Mouse (Mus musculus) kidney, postnatal 0 days (tissue): ENCODE results near the gene Zic1. TPM values are rescaled to one million over a fixed set of nuclear protein-coding genes. Genes with fewer than 3 reads are reported as not detected.

Experiments
- ATAC-seq: fragments of 200-750 bp; cut with Nextera tagmentation; replicated peaks from 2 replicates; pipeline ENCODE4 v1.8.0; 2017; ENCODE audit warnings: low read depth, moderate number of reproducible peaks, moderate TSS enrichment, moderate library complexity; ENCODE audit not compliant: low FRiP score
- DNase-seq: peaks from one replicate; pipeline ENCODE4 v3.0.0-alpha.2; 2016; ENCODE audit warnings: low spot score
- H3K27ac ChIP-seq: fragments of 300-500 bp; sonication (generic); 2 replicates; pipeline ENCODE4 v1.5.1; 2014; ENCODE audit warnings: mild to moderate bottlenecking
- H3K27me3 ChIP-seq: fragments of 300-500 bp; sonication (generic); 2 replicates; pipeline ENCODE4 v1.6.1; 2014; ENCODE audit warnings: low read length, mixed read lengths; ENCODE audit not compliant: insufficient read depth
- H3K36me3 ChIP-seq: fragments of 300-500 bp; sonication (generic); 2 replicates; pipeline ENCODE4 v1.6.1; 2014; ENCODE audit warnings: low read length, mixed read lengths; ENCODE audit not compliant: insufficient read depth
- H3K4me1 ChIP-seq: fragments of 300-500 bp; sonication (generic); replicated peaks from 2 replicates; pipeline ENCODE4 v1.6.1; 2014; ENCODE audit warnings: antibody characterized with exemption, low read length, mixed read lengths; ENCODE audit not compliant: insufficient read depth
- H3K4me2 ChIP-seq: fragments of 300-500 bp; sonication (generic); 2 replicates; pipeline ENCODE4 v1.6.1; 2014; ENCODE audit warnings: mild to moderate bottlenecking, low read length, moderate library complexity, mixed read lengths
- H3K4me3 ChIP-seq: fragments of 300-500 bp; sonication (generic); replicated peaks from 2 replicates; pipeline ENCODE4 v1.5.1; 2014; ENCODE audit warnings: low read depth, low read length
- H3K9ac ChIP-seq: fragments of 300-500 bp; sonication (generic); 2 replicates; pipeline ENCODE4 v1.6.1; 2014; ENCODE audit warnings: low read depth, low read length
- H3K9me3 ChIP-seq: fragments of 300-500 bp; sonication (generic); replicated peaks from 2 replicates; pipeline ENCODE4 v1.6.1; 2016; ENCODE audit warnings: low read length, inconsistent platforms, mixed read lengths
- CTCF ChIP-seq: IDR thresholded peaks from 2 replicates; pipeline ENCODE4 v1.5.1; 2016; ENCODE audit warnings: antibody characterized with exemption, low read depth, mild to moderate bottlenecking, moderate library complexity
- WGBS: fragments of 180-500 bp; shearing (Covaris S2); extraction: QIAGEN DNeasy Blood & Tissue Kit; methylation state at CpG from one replicate; pipeline ENCODE4 v1.1.7; 2014; 5-methylcytosine and 5-hydroxymethylcytosine counted together
- polyA plus RNA-seq: library from polyadenylated mRNA; unstranded; fragments of >200 nt; fragmentation: Nextera tagmentation; extraction: Ambion mirVana; gene quantifications from 2 replicates; pipeline ENCODE4 v1.2.1, GENCODE M21; 2015

Zic1 gene
- polyA plus RNA-seq, 1 experiment from 2014 or later, result not detected

DNA sequence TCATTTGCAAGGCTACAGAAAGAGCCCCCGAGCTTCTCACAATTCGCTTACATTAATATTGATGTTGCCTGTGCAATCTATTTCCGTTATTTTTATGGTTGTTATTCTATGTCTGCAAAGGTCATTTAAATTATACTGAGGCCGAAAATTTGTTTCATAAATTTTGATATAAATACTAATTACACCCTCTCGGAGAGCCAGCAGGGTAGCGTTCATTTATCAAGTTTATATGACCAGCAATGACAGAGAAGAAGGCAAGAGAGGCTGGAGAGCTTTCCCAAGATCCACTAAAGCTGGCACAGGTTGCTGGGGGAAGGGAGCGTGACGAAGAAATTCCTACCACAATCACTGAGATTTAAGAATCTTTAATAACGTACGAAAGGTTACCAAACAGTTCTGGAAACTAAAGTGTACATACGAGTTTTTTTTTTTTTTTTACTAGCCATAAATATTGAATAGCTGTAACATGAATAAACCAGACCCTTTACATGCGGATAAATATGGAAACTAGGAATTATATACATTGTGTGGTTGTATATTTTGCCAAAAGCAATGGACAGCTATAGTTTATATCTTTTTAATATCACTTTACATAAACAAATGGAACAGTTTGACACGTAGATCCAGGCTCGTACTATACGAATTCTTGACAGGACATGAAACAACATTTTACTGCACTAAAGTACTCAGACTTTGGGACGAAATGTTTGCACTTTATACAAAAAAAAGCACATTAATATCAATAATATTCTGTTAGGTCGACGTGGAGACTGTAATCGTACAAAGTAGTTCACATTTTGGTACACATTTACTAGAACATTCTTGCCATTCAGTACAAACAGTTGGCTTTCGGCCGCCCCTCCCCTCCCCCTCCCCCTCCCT lies 5.2 kb downstream of the Zic1 start:
- TF ChIP-seq CTCF, result no peak
- no peak overlapping the region for H3K4me2 ChIP-seq
- no peak overlapping the region for H3K27ac ChIP-seq
- H3K9ac ChIP-seq, result no peak overlapping the region
- peaks cover 84% of the 10 kb centered on the region for H3K27me3 ChIP-seq
- H3K36me3 ChIP-seq, result no peaks in the 10 kb centered on the region
- H3K9me3 ChIP-seq, result no peaks in the 10 kb centered on the region
- WGBS, result 4% methylated on average over 21 of the region's 21 CpGs
- no peak overlapping the region for H3K4me3 ChIP-seq
- ATAC-seq, result no peak
- no peak for DNase-seq
- peaks cover 5% of the 10 kb centered on the region; the same call in 1 of the 2 replicates for H3K4me1 ChIP-seq

- Histone ChIP-seq H3K9ac (no peak overlapping the region), H3K36me3 (no peaks in the 10 kb centered on the region), H3K27ac (no peak overlapping the region), H3K27me3 (peaks cover 82% of the 10 kb centered on the region), H3K4me1 (no peaks in the 10 kb centered on the region), H3K4me2 (no peak overlapping the region), H3K9me3 (no peaks in the 10 kb centered on the region), H3K4me3 (no peak overlapping the region)
- DNase-seq, result no peak
- no peak for ATAC-seq
- WGBS, result 8% methylated on average over 10 of the region's 10 CpGs
- TF ChIP-seq CTCF, result no peak
Measured at GRCm38 (mm10) chr9:91358851-91359687, 6.5 kb downstream of the Zic1 start.

DNA sequence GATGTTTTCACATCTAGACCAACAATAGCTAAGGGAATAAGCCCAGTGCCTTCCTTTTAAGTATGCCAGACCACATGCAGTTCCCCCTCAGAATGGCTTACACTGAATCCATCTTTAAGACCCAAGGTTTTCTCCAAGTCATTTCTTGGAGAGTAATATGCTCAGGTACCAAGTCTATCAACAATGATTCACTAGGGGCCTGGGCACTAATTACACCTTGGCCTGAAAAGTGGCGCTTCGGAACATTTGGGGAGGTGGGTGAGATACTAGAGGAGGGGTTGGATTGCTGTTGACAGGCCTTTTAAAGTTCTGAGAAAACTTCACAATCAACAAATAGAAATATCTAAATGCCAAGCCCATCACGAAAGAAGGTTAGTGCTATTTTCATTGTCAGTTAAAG lies 8.3 kb downstream of the Zic1 start:
- no peak overlapping the region for H3K4me3 ChIP-seq
- H3K9me3 ChIP-seq, result no peaks in the 10 kb centered on the region
- WGBS, result 9% methylated on average over 3 of the region's 3 CpGs
- H3K4me1 ChIP-seq, result no peaks in the 10 kb centered on the region
- ATAC-seq, result no peak
- H3K9ac ChIP-seq, result no peak overlapping the region
- no peak for TF ChIP-seq CTCF
- no peak overlapping the region for H3K27ac ChIP-seq
- DNase-seq, result no peak
- H3K4me2 ChIP-seq, result no peak overlapping the region
- H3K27me3 ChIP-seq, result peaks cover 79% of the 10 kb centered on the region
- no peaks in the 10 kb centered on the region for H3K36me3 ChIP-seq

DNA sequence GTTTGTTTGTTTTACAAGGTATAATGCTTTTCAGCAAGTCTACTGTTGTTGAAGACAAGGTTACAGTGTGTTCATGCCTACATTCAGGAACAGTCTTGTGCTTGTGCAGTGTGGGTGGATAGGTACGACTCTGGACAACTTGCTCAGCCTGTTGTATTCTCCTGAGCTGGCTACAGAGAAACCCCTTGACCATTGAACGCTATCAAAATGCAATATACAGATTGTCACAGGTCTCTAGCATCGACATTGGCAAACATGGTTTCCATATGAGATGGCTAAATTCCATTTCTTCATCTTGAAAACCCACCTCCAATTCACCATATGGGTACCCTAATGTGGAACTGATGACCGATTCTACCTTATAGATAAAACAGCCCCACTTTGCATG lies 9.3 kb downstream of the Zic1 start:
- Histone ChIP-seq H3K4me1 (no peaks in the 10 kb centered on the region), H3K27me3 (peaks cover 81% of the 10 kb centered on the region), H3K36me3 (no peaks in the 10 kb centered on the region), H3K9ac (no peak overlapping the region), H3K9me3 (no peaks in the 10 kb centered on the region), H3K4me2 (no peak overlapping the region), H3K4me3 (no peak overlapping the region), H3K27ac (no peak overlapping the region)
- DNase-seq (no peak), ATAC-seq (no peak)
- 11% methylated on average over 4 of the region's 4 CpGs for WGBS
- TF ChIP-seq CTCF, result no peak

- peak overlapping the region; percentile 11; the same call in 1 of the 2 replicates for H3K4me3 ChIP-seq
- peaks cover 84% of the 10 kb centered on the region for H3K27me3 ChIP-seq
- ATAC-seq, result no peak; the same call in 1 of the 2 replicates
- no peak overlapping the region for H3K27ac ChIP-seq
- no peak overlapping the region for H3K9ac ChIP-seq
- no peaks in the 10 kb centered on the region for H3K36me3 ChIP-seq
- no peaks in the 10 kb centered on the region for H3K9me3 ChIP-seq
- peak overlapping the region; percentile 24; the same call in 1 of the 2 replicates for H3K4me2 ChIP-seq
- no peak for TF ChIP-seq CTCF
- no peaks in the 10 kb centered on the region for H3K4me1 ChIP-seq
- no peak for DNase-seq
- WGBS, result 1% methylated on average over 35 of the region's 35 CpGs
Measured at GRCm38 (mm10) chr9:91355629-91356352, 9.8 kb downstream of the Zic1 start.

GRCm38 (mm10) chr9:91355270-91355589 lies 10.4 kb downstream of the Zic1 start:
- 0 out of 2 replicates have a peak overlapping the region, but pooled peaks have one; percentile 24 for H3K4me2 ChIP-seq
- H3K36me3 ChIP-seq, result no peaks in the 10 kb centered on the region
- TF ChIP-seq CTCF, result no peak
- H3K9me3 ChIP-seq, result no peaks in the 10 kb centered on the region
- H3K9ac ChIP-seq, result no peak overlapping the region
- H3K27ac ChIP-seq, result no peak overlapping the region
- H3K27me3 ChIP-seq, result peaks cover 84% of the 10 kb centered on the region
- H3K4me1 ChIP-seq, result no peaks in the 10 kb centered on the region
- no peak for DNase-seq
- 2% methylated on average over 7 of the region's 7 CpGs for WGBS
- H3K4me3 ChIP-seq, result no peak overlapping the region
- ATAC-seq, result no peak
